Mouse (Mus musculus): Measurements from ENCODE around the gene Sorcs3. TPM values are rescaled to one million over a fixed set of nuclear protein-coding genes. Genes with fewer than 3 reads are reported as not detected.

The Sorcs3 gene
- polyA plus RNA-seq, 1 experiment from 2014 or later: 16.3 TPM

- Histone ChIP-seq H3K4me1 (replicated peaks) (no peaks in the 10 kb centered on the region; the same call in 1 of the 2 replicates), H3K27ac (replicated peaks) (no peak overlapping the region), H3K4me2 (no peak overlapping the region), H3K36me3 (0 out of 2 replicates have a peak, but pooled peaks cover 3% of the 10 kb centered on the region), H3K9ac (no peak overlapping the region), H3K4me3 (no peak overlapping the region), H3K27me3 (no peaks in the 10 kb centered on the region), H3K9me3 (no peaks in the 10 kb centered on the region)
- 82% methylated on average over 9 of the region's 9 CpGs for WGBS
- no peak for ATAC-seq (ENCODE audit: low FRiP score, low read depth)
Observed at GRCm38 (mm10) chr19:48755156-48755555, 549.3 kb downstream of the Sorcs3 start.

GRCm38 (mm10) chr19:48756831-48757230, 551.0 kb downstream of the Sorcs3 start:
- no peak overlapping the region for H3K27ac ChIP-seq (replicated peaks)

GRCm38 (mm10) chr19:48766524-48766923, 560.7 kb downstream of the Sorcs3 start:
- Histone ChIP-seq H3K9me3 (no peaks in the 10 kb centered on the region), H3K4me2 (no peak overlapping the region), H3K9ac (no peak overlapping the region), H3K27me3 (no peaks in the 10 kb centered on the region), H3K4me1 (replicated peaks) (no peaks in the 10 kb centered on the region), H3K4me3 (no peak overlapping the region), H3K27ac (replicated peaks) (no peak overlapping the region), H3K36me3 (no peaks in the 10 kb centered on the region)
- 91% methylated on average over 2 of the region's 2 CpGs for WGBS
- no peak for ATAC-seq (ENCODE audit: low FRiP score, low read depth)

More at GRCm38 (mm10) chr19:48756831-48757230, 551.0 kb downstream of the Sorcs3 start:
- no peak overlapping the region for H3K9ac ChIP-seq
- no peaks in the 10 kb centered on the region for H3K9me3 ChIP-seq
- no peaks in the 10 kb centered on the region; the same call in 1 of the 2 replicates for H3K4me1 ChIP-seq (replicated peaks)
- H3K4me3 ChIP-seq: no peak overlapping the region
- ATAC-seq (ENCODE audit: low FRiP score, low read depth): no peak
- no peaks in the 10 kb centered on the region for H3K27me3 ChIP-seq
- 0 out of 2 replicates have a peak, but pooled peaks cover 8% of the 10 kb centered on the region for H3K36me3 ChIP-seq
- 51% methylated on average over 6 of the region's 6 CpGs for WGBS
- H3K4me2 ChIP-seq: no peak overlapping the region

- Histone ChIP-seq H3K27ac (replicated peaks) (no peak overlapping the region), H3K4me1 (replicated peaks) (no peaks in the 10 kb centered on the region), H3K4me3 (no peak overlapping the region), H3K9ac (no peak overlapping the region), H3K27me3 (no peaks in the 10 kb centered on the region), H3K4me2 (no peak overlapping the region), H3K9me3 (no peaks in the 10 kb centered on the region), H3K36me3 (0 out of 2 replicates have a peak, but pooled peaks cover 3% of the 10 kb centered on the region)
- 34% methylated on average over 2 of the region's 2 CpGs for WGBS
- ATAC-seq (ENCODE audit: low FRiP score, low read depth): no peak
Observed at GRCm38 (mm10) chr19:48771565-48771964, 565.7 kb downstream of the Sorcs3 start.

- no peak for ATAC-seq (ENCODE audit: low FRiP score, low read depth)
- 93% methylated on average over 3 of the region's 3 CpGs for WGBS
- H3K9ac ChIP-seq: no peak overlapping the region
- H3K27me3 ChIP-seq: no peaks in the 10 kb centered on the region
- peaks cover 10% of the 10 kb centered on the region; the same call in 1 of the 2 replicates for H3K4me1 ChIP-seq (replicated peaks)
- no peak overlapping the region for H3K27ac ChIP-seq (replicated peaks)
- no peak overlapping the region for H3K4me2 ChIP-seq
- H3K9me3 ChIP-seq: no peaks in the 10 kb centered on the region
- no peak overlapping the region for H3K4me3 ChIP-seq
- H3K36me3 ChIP-seq: no peaks in the 10 kb centered on the region
Observed at GRCm38 (mm10) chr19:48779095-48779765, 573.4 kb downstream of the Sorcs3 start.

- no peak for ATAC-seq (ENCODE audit: low FRiP score, low read depth)
- Histone ChIP-seq H3K4me1 (replicated peaks) (peaks cover 10% of the 10 kb centered on the region; the same call in 1 of the 2 replicates), H3K9me3 (no peaks in the 10 kb centered on the region), H3K4me2 (no peak overlapping the region), H3K4me3 (no peak overlapping the region), H3K27ac (replicated peaks) (no peak overlapping the region), H3K36me3 (no peaks in the 10 kb centered on the region), H3K27me3 (no peaks in the 10 kb centered on the region), H3K9ac (no peak overlapping the region)
- 91% methylated on average over 2 of the region's 2 CpGs for WGBS
Observed at GRCm38 (mm10) chr19:48780813-48781212, 575.0 kb downstream of the Sorcs3 start.

GRCm38 (mm10) chr19:48782024-48782721, 576.3 kb downstream of the Sorcs3 start:
- 31% methylated on average over 7 of the region's 7 CpGs for WGBS
- H3K4me3 ChIP-seq: no peak overlapping the region
- peak; percentile 61; the same call in 1 of the 2 replicates for ATAC-seq (ENCODE audit: low FRiP score, low read depth)

GRCm38 (mm10) chr19:48787269-48787668, 581.4 kb downstream of the Sorcs3 start:
- Histone ChIP-seq H3K4me2 (no peak overlapping the region), H3K9me3 (no peaks in the 10 kb centered on the region), H3K9ac (no peak overlapping the region), H3K4me3 (no peak overlapping the region), H3K4me1 (replicated peaks) (peaks cover 4% of the 10 kb centered on the region; the same call in 1 of the 2 replicates), H3K36me3 (no peaks in the 10 kb centered on the region), H3K27ac (replicated peaks) (no peak overlapping the region), H3K27me3 (no peaks in the 10 kb centered on the region)
- 84% methylated on average over 4 of the region's 4 CpGs for WGBS
- no peak for ATAC-seq (ENCODE audit: low FRiP score, low read depth)

More at GRCm38 (mm10) chr19:48782024-48782721, 576.3 kb downstream of the Sorcs3 start:
- Histone ChIP-seq H3K36me3 (no peaks in the 10 kb centered on the region), H3K4me2 (no peak overlapping the region), H3K9me3 (no peaks in the 10 kb centered on the region), H3K27ac (replicated peaks) (no peak overlapping the region), H3K4me1 (replicated peaks) (peaks cover 10% of the 10 kb centered on the region; the same call in 1 of the 2 replicates), H3K27me3 (no peaks in the 10 kb centered on the region), H3K9ac (no peak overlapping the region)

- Histone ChIP-seq H3K36me3 (no peaks in the 10 kb centered on the region), H3K9ac (no peak overlapping the region), H3K4me1 (replicated peaks) (0 out of 2 replicates have a peak, but pooled peaks cover 3% of the 10 kb centered on the region), H3K4me2 (no peak overlapping the region), H3K9me3 (no peaks in the 10 kb centered on the region), H3K27ac (replicated peaks) (no peak overlapping the region), H3K4me3 (no peak overlapping the region), H3K27me3 (no peaks in the 10 kb centered on the region)
- no peak for ATAC-seq (ENCODE audit: low FRiP score, low read depth)
- WGBS: 33% methylated on average over 6 of the region's 6 CpGs
Observed at GRCm38 (mm10) chr19:48804546-48804945, 598.7 kb downstream of the Sorcs3 start.

- no peak overlapping the region for H3K4me3 ChIP-seq
- no peaks in the 10 kb centered on the region for H3K27me3 ChIP-seq
- no peaks in the 10 kb centered on the region for H3K36me3 ChIP-seq
- no peaks in the 10 kb centered on the region for H3K4me1 ChIP-seq (replicated peaks)
- ATAC-seq (ENCODE audit: low FRiP score, low read depth): no peak
- H3K9me3 ChIP-seq: no peaks in the 10 kb centered on the region
- WGBS: 53% methylated on average over 3 of the region's 3 CpGs
- no peak overlapping the region for H3K4me2 ChIP-seq
- no peak overlapping the region for H3K9ac ChIP-seq
- H3K27ac ChIP-seq (replicated peaks): no peak overlapping the region
Observed at GRCm38 (mm10) chr19:48811541-48811940, 605.7 kb downstream of the Sorcs3 start.

GRCm38 (mm10) chr19:48813823-48814222, 608.0 kb downstream of the Sorcs3 start:
- ATAC-seq (ENCODE audit: low FRiP score, low read depth): no peak
- Histone ChIP-seq H3K36me3 (no peaks in the 10 kb centered on the region), H3K27ac (replicated peaks) (no peak overlapping the region), H3K4me2 (no peak overlapping the region), H3K9ac (no peak overlapping the region), H3K9me3 (no peaks in the 10 kb centered on the region), H3K4me1 (replicated peaks) (no peaks in the 10 kb centered on the region), H3K4me3 (no peak overlapping the region), H3K27me3 (no peaks in the 10 kb centered on the region)
- 90% methylated on average over 4 of the region's 4 CpGs for WGBS

GRCm38 (mm10) chr19:48815064-48815463, 609.2 kb downstream of the Sorcs3 start:
- Histone ChIP-seq H3K36me3 (no peaks in the 10 kb centered on the region), H3K4me1 (replicated peaks) (no peaks in the 10 kb centered on the region), H3K4me3 (no peak overlapping the region), H3K27ac (replicated peaks) (no peak overlapping the region), H3K9me3 (no peaks in the 10 kb centered on the region), H3K27me3 (no peaks in the 10 kb centered on the region), H3K9ac (no peak overlapping the region), H3K4me2 (no peak overlapping the region)
- 94% methylated on average over 3 of the region's 3 CpGs for WGBS
- ATAC-seq (ENCODE audit: low FRiP score, low read depth): no peak

Data from hindbrain, embryonic 15.5 days (tissue).